Mouse (Mus musculus) small intestine, adult 2 months (tissue): ENCODE results near the gene Cfap43.

ENCODE experiments used
- CTCF ChIP-seq: fragments of 200-500 bp; IDR thresholded peaks from 2 replicates; pipeline ENCODE4 v1.5.1; 2012; ENCODE audit warnings: low read depth, mild to moderate bottlenecking, control low read depth, inconsistent platforms, low read length, moderate library complexity, mixed read lengths; ENCODE audit not compliant: insufficient replicate concordance, insufficient read length; ENCODE audit errors: extremely low read depth
- POLR2A ChIP-seq: fragments of 200-500 bp; IDR thresholded peaks from 2 replicates; pipeline ENCODE4 v1.6.1; 2012; ENCODE audit warnings: low read depth, mild to moderate bottlenecking, control low read depth, inconsistent platforms, low read length, moderate library complexity

- TF ChIP-seq POLR2A (no peak), CTCF (no peak)
These were observed 141.2 kb downstream of the Cfap43 start for GRCm38 (mm10) chr19:47777847-47778246.
